Mouse (Mus musculus): Measurements from ENCODE around the gene Dennd1b.

Gene Dennd1b

DNA sequence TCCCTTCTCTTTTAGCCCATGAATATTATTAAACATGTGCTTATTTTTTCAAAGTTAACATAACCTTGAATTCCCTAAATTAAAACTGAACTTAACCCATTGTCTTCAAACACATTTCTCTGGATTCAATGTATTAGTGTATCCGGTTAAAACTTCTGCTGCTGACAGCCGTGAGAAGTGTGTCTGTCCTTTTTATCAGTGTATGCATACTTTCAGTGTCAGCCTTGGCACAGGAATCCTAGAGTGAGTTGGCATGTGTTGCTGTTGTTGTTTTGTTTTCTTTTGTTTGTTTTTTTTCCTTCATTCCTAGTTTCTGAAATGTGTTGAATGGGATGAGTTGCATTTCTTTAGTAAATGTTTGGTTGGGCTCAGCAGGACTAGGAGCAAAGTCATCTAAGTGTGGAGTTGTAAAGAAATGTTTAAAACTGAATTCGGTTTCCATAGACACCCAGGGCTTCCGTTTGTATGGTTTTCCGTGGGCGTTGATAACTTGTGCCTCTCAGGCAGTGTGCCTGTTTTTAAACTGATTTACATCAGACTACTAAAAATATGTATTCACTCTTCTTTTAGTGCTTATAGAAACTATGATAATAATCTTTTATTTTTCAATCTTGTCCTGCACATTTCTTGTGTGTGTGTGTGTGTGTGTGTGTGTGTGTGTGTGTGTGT, 217.4 kb downstream of the Dennd1b start:
- peak; percentile 48 for DNase-seq (ENCODE audit: low spot score)

DNA sequence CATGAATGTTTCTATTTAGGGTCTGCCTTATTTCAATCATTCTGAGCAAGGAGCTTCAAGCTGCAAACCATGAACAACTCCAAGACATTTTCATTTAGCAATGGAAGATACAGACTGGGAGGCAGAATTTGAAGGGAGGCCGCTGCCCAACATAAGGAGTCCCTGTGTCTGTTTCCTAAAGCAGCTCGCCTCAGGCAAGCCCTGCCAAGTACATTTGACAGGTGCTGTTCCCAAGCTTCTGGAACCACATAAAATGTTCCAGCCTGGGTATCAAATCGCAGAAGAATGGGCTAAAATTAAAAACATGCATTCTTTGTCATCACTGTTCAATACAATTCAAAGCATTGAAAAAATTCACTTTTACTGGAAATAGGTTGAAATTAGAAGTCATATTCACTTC, 229.4 kb downstream of the Dennd1b start:
- DNase-seq (ENCODE audit: low spot score): no peak

DNA sequence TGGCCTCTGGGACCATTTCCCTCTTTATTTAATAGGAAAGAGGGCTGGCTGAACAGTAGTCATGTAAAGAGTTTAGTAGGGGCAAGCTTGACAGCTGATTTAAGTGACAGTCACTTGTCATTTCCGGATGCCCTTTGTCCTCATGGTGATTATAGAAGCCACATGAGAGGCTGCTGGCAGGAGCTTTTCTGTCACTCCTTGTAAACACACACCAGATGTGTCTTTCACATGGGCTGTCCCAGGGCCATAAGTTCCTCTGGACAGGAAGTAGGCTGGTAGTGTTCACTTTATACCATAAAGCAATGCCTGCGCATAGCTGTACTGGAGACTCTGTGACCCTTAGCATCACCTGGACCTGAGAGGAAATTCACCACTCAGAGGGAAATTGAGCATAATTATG, 230.8 kb downstream of the Dennd1b start:
- no peak for DNase-seq (ENCODE audit: low spot score)

DNA sequence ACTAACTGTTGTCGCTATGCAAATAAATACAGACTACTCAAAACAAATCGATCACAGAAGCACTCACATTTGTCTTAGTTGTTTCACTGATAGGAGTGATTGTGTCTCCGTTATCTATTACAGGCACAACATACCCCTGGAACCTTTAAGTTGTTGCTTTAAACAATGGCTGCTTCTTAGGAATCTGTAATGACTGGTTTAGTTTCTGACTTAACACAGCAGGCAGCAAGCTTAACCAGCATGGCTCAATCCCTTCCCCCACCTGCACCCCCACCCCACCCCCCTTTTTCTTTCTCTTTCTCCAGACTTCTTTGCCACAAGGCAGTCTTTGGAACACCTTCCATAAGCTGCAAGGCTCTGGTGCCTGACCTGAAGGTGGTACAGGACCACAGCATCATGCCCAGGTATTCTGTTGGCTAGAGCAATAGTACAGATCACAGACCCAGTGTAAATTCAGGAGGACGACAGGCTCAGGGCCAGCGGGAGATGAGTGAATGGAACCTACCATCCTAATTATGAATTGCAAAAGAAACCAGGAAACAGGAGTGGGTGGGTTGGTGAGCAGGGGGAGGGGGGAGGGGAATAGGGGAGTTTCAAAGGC, 231.3 kb downstream of the Dennd1b start:
- DNase-seq (ENCODE audit: low spot score): no peak

DNA sequence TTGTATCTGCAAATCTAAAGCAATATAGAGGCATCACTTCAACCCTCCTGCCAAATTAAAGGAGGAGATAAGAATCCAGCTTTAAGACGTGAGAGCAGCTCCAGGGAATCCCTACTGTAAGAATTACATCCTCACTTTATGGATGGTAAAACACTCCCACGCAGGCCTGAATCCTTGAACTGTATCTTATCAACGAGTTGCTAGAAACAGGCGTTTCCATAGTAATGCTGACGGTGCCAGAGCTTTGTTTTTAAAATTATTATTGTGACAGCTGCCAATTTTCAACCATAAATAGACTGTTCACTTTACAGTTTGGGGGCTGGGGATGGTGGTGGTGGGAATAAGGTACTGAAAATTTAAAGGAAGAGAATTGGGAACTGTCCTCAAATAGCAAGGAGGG, 239.8 kb downstream of the Dennd1b start:
- no peak for DNase-seq (ENCODE audit: low spot score)

DNA sequence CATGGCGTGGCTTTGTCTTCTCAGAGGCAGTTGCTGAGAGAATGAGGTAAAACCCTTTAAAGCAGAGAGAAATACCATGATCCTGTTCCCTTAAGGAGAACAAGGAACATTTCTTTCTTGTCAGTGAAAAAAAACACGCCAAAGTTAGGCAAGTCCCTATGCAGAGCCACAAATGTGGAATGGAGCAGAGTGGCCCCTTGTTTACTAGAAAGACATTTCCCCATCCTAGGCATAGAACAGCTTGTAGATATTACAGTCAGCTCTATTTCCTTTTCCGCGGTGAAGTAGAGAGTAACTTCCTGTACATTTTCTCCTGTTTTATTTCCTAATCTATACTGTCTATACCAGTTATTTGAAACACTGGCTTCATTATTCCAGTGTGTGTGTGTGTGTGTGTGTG, 243.0 kb downstream of the Dennd1b start:
- DNase-seq (ENCODE audit: low spot score): no peak

DNA sequence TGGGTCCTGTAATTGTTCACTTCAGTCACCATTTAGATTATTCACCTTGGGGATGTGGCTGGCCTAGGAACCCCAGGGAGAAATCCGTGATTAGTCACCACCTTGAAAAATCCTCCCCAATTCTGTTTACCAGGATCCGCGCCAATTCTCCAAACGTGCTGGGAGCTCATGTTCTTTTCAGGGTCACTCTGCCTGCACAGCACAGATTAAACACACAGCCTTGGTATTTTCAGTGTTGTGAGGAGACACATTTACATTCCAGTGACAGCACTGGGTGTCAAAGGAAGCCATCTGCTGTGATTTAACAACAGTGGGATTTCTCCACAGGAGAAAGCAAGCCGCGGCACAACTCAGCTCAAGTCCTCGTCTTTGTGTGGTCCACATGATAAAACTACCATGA, 246.6 kb downstream of the Dennd1b start:
- no peak for DNase-seq (ENCODE audit: low spot score)

DNA sequence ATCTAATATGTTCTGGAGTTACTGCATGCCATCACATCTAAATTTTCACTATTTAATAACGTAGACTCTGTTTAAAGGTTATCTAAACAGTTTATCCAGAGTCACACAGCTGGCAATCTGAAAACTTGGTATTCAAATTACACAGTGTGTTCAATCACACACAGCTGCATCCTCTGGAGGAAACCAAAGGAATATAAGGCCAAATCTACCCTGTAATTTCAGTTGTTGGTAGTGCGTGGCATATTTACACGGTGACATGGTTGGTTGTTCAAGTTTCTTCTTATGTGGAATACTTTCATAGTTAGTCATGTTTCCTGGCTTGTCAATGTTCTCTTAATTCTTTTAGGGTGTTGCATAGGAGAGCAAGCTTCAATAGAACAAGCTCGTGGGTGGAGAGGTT, 247.3 kb downstream of the Dennd1b start:
- no peak for DNase-seq (ENCODE audit: low spot score)

DNA sequence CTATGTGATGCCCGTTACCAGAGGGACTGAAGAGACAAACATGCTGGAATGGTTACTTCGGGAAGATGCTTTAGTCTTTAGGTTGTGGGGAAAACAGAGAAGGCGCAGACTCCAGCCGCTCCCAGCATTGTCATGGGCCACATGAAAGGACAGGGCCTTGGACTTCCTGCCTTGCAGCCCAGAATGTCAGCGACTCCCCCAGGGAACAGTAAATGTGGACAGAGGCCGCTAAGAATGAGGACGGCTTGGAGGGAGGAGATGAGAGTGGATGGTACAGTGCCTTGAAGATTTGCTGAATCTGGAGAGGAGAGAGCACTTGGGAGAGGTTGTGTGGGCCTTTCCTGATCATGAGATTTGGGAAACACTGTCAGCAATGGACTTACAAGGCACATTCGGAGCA, 252.1 kb downstream of the Dennd1b start:
- no peak for DNase-seq (ENCODE audit: low spot score)

DNA sequence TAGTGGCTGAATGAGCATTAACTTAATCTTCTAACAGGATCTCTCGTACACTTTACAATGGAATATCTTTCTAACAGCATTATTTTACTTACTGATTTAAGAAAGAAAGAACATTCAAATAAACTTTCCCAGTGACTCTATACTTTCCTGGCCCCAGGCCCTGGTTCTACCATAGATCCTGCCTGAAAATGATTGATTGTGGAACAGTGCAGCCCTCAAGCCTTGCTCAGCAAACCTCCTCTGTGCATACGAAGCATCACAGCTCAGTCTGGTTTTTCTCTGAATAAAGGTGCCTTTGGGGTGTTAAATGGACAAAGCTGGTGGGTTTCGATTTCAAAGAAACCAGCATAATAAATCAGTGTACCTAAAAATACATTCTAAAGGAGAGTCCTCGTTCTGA, 260.6 kb downstream of the Dennd1b start:
- DNase-seq (ENCODE audit: low spot score): no peak

DNA sequence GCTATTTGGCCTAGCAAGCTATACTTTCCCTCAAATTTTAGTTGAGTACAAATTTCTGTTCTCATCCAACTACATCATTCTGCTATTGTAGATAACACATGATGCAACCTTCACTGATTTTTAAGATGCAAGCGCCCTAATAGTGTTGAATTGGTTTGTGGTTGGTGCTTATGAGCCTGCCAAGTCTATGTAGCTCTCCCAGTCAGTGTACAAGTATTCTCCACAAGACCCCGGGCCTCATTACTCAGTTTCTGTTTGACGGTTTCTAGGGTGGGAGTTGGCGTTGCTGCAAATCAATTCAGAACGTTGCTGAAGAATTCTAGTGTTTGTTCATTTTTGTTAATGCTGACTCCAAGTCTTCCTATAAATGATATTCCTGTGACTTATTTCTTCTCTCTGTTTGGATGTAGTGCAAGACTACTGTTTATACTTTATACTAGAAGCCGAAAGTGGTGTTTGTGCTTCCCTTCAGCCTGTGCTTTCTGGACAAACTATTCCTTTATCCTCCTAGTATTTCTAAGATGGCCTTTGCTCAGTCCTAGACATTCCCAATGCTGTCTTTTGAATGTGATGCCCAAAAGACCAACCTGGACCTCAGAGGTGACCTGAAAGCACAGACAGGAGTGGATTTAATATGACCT, 261.2 kb downstream of the Dennd1b start:
- DNase-seq (ENCODE audit: low spot score): no peak

Measured in T-cell, adult 2 months (primary cell).